Mouse (Mus musculus): ENCODE measurements at regions not wholly inside any gene's neighbourhood (a gene's known extent, or its start where the extent isn't known, plus 50 kb on each side); places are given as distances from the start of the nearest gene placed in this dataset.
"Not testable (repeated sequence)": the region's sequence is repeated elsewhere in the genome, so short reads cannot be mapped to it uniquely, and the experiment has no call there.

- no peak for DNase-seq
These were observed 55.8 kb upstream of the Irx2 start for GRCm38 (mm10) chr13:72572846-72573245.

- not testable (repeated sequence) for DNase-seq
These were observed 54.5 kb upstream of the Irx2 start for GRCm38 (mm10) chr13:72574126-72574525.

GRCm38 (mm10) chr13:72576485-72576884 lies 52.1 kb upstream of the Irx2 start:
- DNase-seq = no peak

- DNase-seq = no peak
These were observed 50.2 kb upstream of the Irx2 start for GRCm38 (mm10) chr13:72578416-72578815.

Data from lung, postnatal 10 days (tissue).